Mouse (Mus musculus) ovary, postnatal 10 days (tissue): Measurements from ENCODE around the gene Etnppl.

Experiments
- DNase-seq: peaks from one replicate; pipeline ENCODE4 v3.0.0; 2022; ENCODE audit warnings: low spot score

Etnppl gene

DNA sequence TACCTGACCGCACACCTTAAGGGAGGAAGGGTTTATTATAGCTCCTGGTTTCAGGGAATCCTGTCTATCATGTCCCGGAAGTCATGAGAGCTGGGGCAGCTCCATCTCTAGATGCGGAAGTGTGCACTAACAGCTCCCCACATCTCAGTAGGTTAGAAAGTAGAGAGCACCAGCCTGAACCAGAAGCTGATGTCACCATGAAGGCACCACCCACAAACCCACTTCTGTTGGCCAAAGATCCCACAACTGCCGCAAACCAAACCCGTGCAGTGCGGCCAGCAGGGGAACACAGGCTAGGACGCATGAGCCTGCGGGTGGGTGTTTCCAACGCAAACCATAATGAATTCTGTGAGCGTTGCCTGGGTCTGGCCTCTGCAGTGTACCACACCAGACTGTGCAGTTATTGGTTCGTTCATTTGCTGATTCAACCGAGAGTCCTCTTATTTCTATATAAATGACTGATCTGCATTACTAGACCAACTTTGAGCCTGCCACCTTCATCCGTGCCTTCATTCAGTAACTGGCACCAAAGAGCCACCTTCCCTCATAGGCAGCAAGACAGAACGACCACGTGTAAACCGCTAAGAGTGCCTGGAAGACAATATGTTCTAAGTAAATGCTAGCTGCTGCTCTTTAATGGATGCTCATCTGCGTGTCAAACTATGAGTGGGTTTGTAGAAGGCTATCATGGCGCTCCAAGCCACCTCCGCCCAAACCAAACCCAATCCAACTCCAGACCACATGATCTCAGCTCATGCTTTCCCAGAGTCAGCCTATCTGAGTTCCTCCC is 60.6 kb downstream of the Etnppl start:
- DNase-seq, result no peak

DNA sequence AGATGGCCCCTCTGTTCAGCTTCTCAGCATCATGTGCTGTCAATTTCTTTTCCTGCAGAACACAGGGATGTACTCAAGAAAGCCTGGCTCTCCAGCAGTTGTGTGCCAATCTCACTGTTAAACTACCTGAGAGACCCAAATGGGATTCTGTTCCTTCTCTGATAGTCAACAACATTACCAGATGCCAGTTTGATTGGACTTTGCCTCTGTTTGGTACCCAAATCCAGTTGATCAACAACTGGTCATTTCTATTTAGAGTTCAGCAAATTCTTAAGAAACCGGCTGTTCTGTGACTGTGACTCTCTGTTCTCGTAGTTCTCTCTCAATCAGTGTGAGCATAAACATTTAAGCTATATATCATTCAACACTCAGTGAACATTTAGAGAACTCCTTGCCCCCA is 64.0 kb downstream of the Etnppl start:
- no peak for DNase-seq

DNA sequence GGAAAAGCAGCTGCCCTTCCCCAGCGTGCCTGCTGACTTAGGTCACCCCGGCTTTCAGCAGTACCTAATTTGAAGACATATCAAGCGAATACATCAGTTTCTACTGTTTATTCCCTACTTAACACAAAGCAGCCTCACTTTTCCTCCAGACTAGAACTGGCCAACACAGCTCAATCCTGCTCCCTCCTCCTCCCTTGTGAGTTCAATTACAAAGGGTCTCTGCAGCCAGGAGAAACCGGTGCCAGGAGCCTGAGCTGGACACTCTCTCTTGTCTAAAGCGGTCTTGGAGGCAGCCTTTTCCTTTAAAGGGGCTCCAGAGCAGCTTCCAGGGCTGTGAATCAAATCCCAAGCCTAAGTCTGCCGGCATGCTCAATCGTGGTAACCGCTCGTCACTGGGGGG is 64.9 kb downstream of the Etnppl start:
- DNase-seq, result no peak

DNA sequence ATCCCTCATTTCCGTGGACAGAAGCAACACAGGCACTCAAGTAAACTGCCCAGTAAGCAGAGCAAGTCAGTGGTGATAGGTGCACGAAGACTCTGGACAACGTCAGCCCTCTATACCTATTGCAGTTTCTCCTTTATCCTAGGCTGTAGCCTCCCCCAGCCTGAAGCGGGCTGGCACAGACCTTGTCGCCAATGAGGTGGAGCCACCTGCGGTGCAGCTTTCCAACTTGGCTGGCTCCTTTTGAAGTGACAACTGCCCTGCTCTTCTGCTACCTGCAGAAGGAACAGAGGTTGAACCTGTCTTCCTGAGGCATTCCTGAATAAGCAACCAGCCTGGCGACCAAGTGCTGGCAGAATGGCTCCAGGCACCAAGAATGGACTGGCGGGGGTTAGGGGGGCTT is 66.6 kb downstream of the Etnppl start:
- DNase-seq, result no peak

DNA sequence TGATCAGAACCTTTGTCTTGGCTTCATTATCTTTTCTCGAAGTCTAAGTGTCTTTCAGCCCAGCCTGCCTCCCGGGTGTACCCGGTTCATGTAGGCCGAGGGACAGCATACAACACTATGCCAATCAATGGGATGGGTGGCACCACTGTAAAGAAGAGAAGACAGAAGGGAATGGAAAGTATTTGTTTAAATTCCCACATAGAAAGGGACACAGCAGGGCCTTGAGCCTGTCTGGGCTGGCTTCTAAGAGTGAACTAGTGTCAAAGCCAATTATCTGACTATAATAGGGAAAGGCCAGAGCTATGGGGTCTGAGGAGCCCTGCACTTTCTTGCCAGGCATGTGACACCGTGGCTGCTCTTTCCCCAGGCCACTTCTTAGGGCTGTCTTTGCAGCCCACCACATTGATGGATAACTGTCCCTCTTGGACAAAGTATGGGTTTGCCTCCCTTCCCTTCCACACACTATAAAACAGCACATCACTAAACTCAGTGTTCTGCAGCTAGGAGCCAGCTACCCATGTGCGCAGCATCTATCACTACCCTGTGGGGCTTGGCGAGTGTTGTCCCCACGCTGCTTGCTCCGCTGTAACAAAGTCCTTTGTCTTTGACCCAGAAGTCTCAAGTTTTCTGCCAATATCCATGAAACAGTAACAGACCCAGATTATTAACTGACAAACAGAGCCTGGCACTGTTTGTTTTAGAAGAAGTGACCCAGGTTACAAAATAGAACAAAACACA is 67.2 kb downstream of the Etnppl start:
- DNase-seq, result no peak

DNA sequence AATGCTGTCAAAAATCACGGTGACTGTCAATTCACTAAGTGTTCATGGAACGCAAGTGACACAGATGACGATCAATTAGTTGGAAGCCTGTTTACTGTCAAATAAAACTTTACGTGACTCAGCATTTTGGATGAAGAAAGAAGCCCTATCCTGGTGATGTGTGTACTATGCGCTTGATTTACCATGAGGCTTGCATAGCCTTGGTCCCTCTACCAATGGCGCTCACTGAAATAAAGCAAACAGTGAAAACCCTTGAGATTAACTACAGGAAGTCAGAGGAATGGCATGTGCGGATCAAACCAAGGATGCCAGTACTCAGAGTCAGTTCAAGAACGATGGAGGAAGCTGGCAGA is 67.7 kb downstream of the Etnppl start:
- DNase-seq, result no peak

DNA sequence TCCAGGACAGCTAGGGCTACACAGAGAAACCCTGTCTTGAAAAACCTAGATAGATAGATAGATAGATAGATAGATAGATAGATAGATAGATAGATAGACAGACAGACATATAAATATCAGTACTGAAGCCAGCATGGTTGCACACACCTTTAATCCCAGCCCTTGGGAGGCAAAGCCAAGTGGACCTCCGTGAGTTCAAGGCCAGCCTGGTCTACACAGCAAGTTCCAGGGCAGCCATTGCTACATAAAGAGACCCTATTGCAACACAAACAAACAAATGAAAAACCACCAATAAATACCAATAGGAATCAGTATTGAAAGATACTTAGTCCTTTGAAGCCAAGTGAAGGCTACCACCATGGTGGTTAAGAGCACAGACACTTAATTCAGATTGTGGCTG is 69.8 kb downstream of the Etnppl start:
- no peak for DNase-seq
